Mouse (Mus musculus) cerebellum, adult 2 months (tissue): ENCODE data around the gene Slc25a26. TPM values are rescaled to one million over a fixed set of nuclear protein-coding genes. Genes with fewer than 3 reads are reported as not detected.
A peak's percentile ranks its signal among the peaks of the same experiment; 100 is the strongest.

Source experiments
- DNase-seq, 2 experiments: peaks; one replicate each; pipeline ENCODE4 v3.0.0; 2021
- H3K27ac ChIP-seq: fragments of 200-500 bp; 2 replicates; pipeline ENCODE4 v1.5.1; 2012; ENCODE audit warnings: low read length, control low read depth, inconsistent platforms; ENCODE audit not compliant: insufficient read depth
- H3K27me3 ChIP-seq: fragments of 200-500 bp; 2 replicates; pipeline ENCODE4 v1.6.1; 2012; ENCODE audit warnings: inconsistent platforms, mild to moderate bottlenecking, low read length, moderate library complexity; ENCODE audit not compliant: control insufficient read depth, insufficient read depth
- H3K4me1 ChIP-seq: fragments of 200-500 bp; 2 replicates; pipeline ENCODE4 v1.6.1; 2011; ENCODE audit warnings: low read length; ENCODE audit not compliant: control insufficient read depth, insufficient read depth
- H3K4me3 ChIP-seq: fragments of 200-500 bp; replicated peaks from 2 replicates; pipeline ENCODE3; 2011; ENCODE audit warnings: mild to moderate bottlenecking, low read depth, low read length, control low read depth; ENCODE audit not compliant: insufficient read depth
- CTCF ChIP-seq: fragments of 200-500 bp; IDR thresholded peaks from 2 replicates; pipeline ENCODE4 v1.5.1; 2011; ENCODE audit warnings: low read depth, mild to moderate bottlenecking, control low read depth, low read length, moderate library complexity, borderline replicate concordance; ENCODE audit not compliant: insufficient read depth
- POLR2A ChIP-seq: fragments of 200-500 bp; IDR thresholded peaks from 2 replicates; pipeline ENCODE4 v1.6.1; 2011; ENCODE audit warnings: low read length, control low read depth, borderline replicate concordance; ENCODE audit not compliant: insufficient read depth
- WGBS: fragments of 180-500 bp; shearing (Covaris S2); methylation state at CpG from one replicate; pipeline ENCODE4 v1.1.7; 2018; 5-methylcytosine and 5-hydroxymethylcytosine counted together
- polyA plus RNA-seq: library from polyadenylated mRNA; depleted of rRNA; stranded (reverse); fragments of >200 nt; gene quantifications from 2 replicates; pipeline ENCODE4 v1.2.3, GENCODE M21; 2012; rRNA removed

Gene Slc25a26
- 17.3 and 17.7 TPM in 2 replicates for polyA plus RNA-seq

- DNase-seq: peak; percentile 88 to 93
- no peaks in the 10 kb centered on the region for H3K27me3 ChIP-seq
- H3K27ac ChIP-seq: peak within 1 kb of the TSS; percentile 41; the same call in 1 of the 2 replicates
- H3K4me1 ChIP-seq: no peaks in the 10 kb centered on the region; the same call in 1 of the 2 replicates
- peak within 1 kb of the TSS; percentile 95 for H3K4me3 ChIP-seq
- TF ChIP-seq POLR2A (peak; percentile 48; the same call in 1 of the 2 replicates), CTCF (no peak)
- WGBS: under 1% methylated on average over 37 of the region's 37 CpGs
Observed at GRCm38 (mm10) chr6:94499897-94500623, at the start of gene Slc25a26. Gene Slc25a26 (plus strand): TSS chr6:94500331.

- TF ChIP-seq POLR2A: no peak
- TF ChIP-seq CTCF: peak; percentile 80
- Histone ChIP-seq H3K27me3 (no peaks in the 10 kb centered on the region), H3K27ac (no peak overlapping the region), H3K4me1 (0 out of 2 replicates have a peak, but pooled peaks cover 3% of the 10 kb centered on the region), H3K4me3 (no peak overlapping the region)
- peak; percentile 59 to 70 for DNase-seq
- 13% methylated on average over 12 of the region's 12 CpGs for WGBS
Observed at GRCm38 (mm10) chr6:94464037-94464891, 35.9 kb upstream of the Slc25a26 start.

GRCm38 (mm10) chr6:94466508-94467205 lies 33.5 kb upstream of the Slc25a26 start:
- TF ChIP-seq CTCF (peak; percentile 29; the same call in 1 of the 2 replicates), POLR2A (no peak)

GRCm38 (mm10) chr6:94492739-94493138 lies 7.4 kb upstream of the Slc25a26 start:
- no peak overlapping the region for H3K4me3 ChIP-seq
- H3K4me1 ChIP-seq: no peaks in the 10 kb centered on the region
- TF ChIP-seq POLR2A (no peak), CTCF (no peak)
- H3K27ac ChIP-seq: no peak overlapping the region
- H3K27me3 ChIP-seq: no peaks in the 10 kb centered on the region
- DNase-seq: no peak
- WGBS: 58% methylated on average over 2 of the region's 2 CpGs

More at GRCm38 (mm10) chr6:94466508-94467205, 33.5 kb upstream of the Slc25a26 start:
- Histone ChIP-seq H3K4me1 (0 out of 2 replicates have a peak, but pooled peaks cover 3% of the 10 kb centered on the region), H3K4me3 (no peak overlapping the region), H3K27ac (no peak overlapping the region), H3K27me3 (no peaks in the 10 kb centered on the region)
- DNase-seq: no peak
- WGBS: 62% methylated on average over 5 of the region's 5 CpGs

- Histone ChIP-seq H3K4me3 (no peak overlapping the region), H3K4me1 (no peaks in the 10 kb centered on the region; the same call in 1 of the 2 replicates), H3K27ac (no peak overlapping the region), H3K27me3 (no peaks in the 10 kb centered on the region)
- TF ChIP-seq POLR2A (no peak), CTCF (no peak)
- DNase-seq: no peak
- 73% methylated on average over 6 of the region's 6 CpGs for WGBS
Observed at GRCm38 (mm10) chr6:94503963-94504362, 3.8 kb downstream of the Slc25a26 start.

- TF ChIP-seq CTCF (no peak), POLR2A (no peak)
- Histone ChIP-seq H3K4me1 (no peaks in the 10 kb centered on the region), H3K4me3 (no peak overlapping the region), H3K27me3 (no peaks in the 10 kb centered on the region), H3K27ac (no peak overlapping the region)
- no peak for DNase-seq
- WGBS: 63% methylated on average over 6 of the region's 6 CpGs
Observed at GRCm38 (mm10) chr6:94507921-94508320, 7.8 kb downstream of the Slc25a26 start.

GRCm38 (mm10) chr6:94508807-94509206 lies 8.7 kb downstream of the Slc25a26 start:
- H3K4me3 ChIP-seq: no peak overlapping the region
- no peak for DNase-seq
- H3K4me1 ChIP-seq: no peaks in the 10 kb centered on the region
- H3K27ac ChIP-seq: no peak overlapping the region
- 62% methylated on average over 2 of the region's 2 CpGs for WGBS
- H3K27me3 ChIP-seq: no peaks in the 10 kb centered on the region
- no peak for TF ChIP-seq CTCF
- no peak for TF ChIP-seq POLR2A

GRCm38 (mm10) chr6:94509220-94509619 lies 9.1 kb downstream of the Slc25a26 start:
- H3K4me1 ChIP-seq: no peaks in the 10 kb centered on the region
- TF ChIP-seq POLR2A: no peak
- no peak for TF ChIP-seq CTCF
- H3K27ac ChIP-seq: no peak overlapping the region
- no peak overlapping the region for H3K4me3 ChIP-seq
- no peaks in the 10 kb centered on the region for H3K27me3 ChIP-seq
- WGBS: 78% methylated on average over 6 of the region's 6 CpGs
- no peak for DNase-seq
